Mouse (Mus musculus): ENCODE measurements at regions not wholly inside any gene's neighbourhood (a gene's known extent, or its start where the extent isn't known, plus 50 kb on each side); places are given as distances from the start of the nearest gene placed in this dataset.
A peak's percentile ranks its signal among the peaks of the same experiment; 100 is the strongest.

GRCm38 (mm10) chr8:78000303-78000702 lies 212.8 kb upstream of the Ttc29 start:
- no peak overlapping the region for H3K27ac ChIP-seq
- TF ChIP-seq CTCF (IDR thresholded peaks at IDR 0.05), result no peak
- intact Hi-C loops (cut with DNase I), result loop anchor here (5.0 to 10.0 kb wide), 2 partner anchors 288 to 586 kb away; no protein-coding TSS in a partner anchor

GRCm38 (mm10) chr8:78001656-78002055 lies 211.4 kb upstream of the Ttc29 start:
- Histone ChIP-seq H3K27ac (no peak overlapping the region), H3K4me3 (no peak overlapping the region)
- no peak for DNase-seq
- TF ChIP-seq CTCF (IDR thresholded peaks at IDR 0.05), result no peak
- intact Hi-C loops (cut with DNase I), result loop anchor here (5.0 to 10.0 kb wide), 2 partner anchors 289 to 587 kb away; no protein-coding TSS in a partner anchor

More at GRCm38 (mm10) chr8:78000303-78000702, 212.8 kb upstream of the Ttc29 start:
- no peak for DNase-seq
- H3K4me3 ChIP-seq, result no peak overlapping the region

- Histone ChIP-seq H3K4me3 (no peak overlapping the region), H3K27ac (no peak overlapping the region)
- TF ChIP-seq CTCF (IDR thresholded peaks at IDR 0.05), result no peak
- intact Hi-C loops (cut with DNase I), result loop anchor here (5.0 to 10.0 kb wide), 2 partner anchors 290 to 587 kb away; no protein-coding TSS in a partner anchor
- no peak for DNase-seq
Observed at GRCm38 (mm10) chr8:78002071-78002470, 211.0 kb upstream of the Ttc29 start.

GRCm38 (mm10) chr8:78003888-78004543 lies 209.1 kb upstream of the Ttc29 start:
- Histone ChIP-seq H3K27ac (no peak overlapping the region), H3K4me3 (no peak overlapping the region)
- TF ChIP-seq CTCF (IDR thresholded peaks at IDR 0.05), result peak; percentile 99
- DNase-seq, result peak; percentile 43
- intact Hi-C loops (cut with DNase I), result loop anchor here (1.0 to 10.0 kb wide), 3 partner anchors 292 to 589 kb away; no protein-coding TSS in a partner anchor

GRCm38 (mm10) chr8:78004891-78005290 lies 208.2 kb upstream of the Ttc29 start:
- DNase-seq, result no peak
- no peak for TF ChIP-seq CTCF (IDR thresholded peaks at IDR 0.05)
- intact Hi-C loops (cut with DNase I), result loop anchor here (1.0 to 10.0 kb wide), 3 partner anchors 293 to 590 kb away; no protein-coding TSS in a partner anchor

GRCm38 (mm10) chr8:78013101-78013500 lies 200.0 kb upstream of the Ttc29 start:
- DNase-seq, result no peak
- TF ChIP-seq CTCF (IDR thresholded peaks at IDR 0.05), result no peak
- Histone ChIP-seq H3K27ac (no peak overlapping the region), H3K4me3 (no peak overlapping the region)
- intact Hi-C loops (cut with DNase I), result no loop called here

More at GRCm38 (mm10) chr8:78004891-78005290, 208.2 kb upstream of the Ttc29 start:
- Histone ChIP-seq H3K4me3 (no peak overlapping the region), H3K27ac (no peak overlapping the region)

- no peak for TF ChIP-seq CTCF (IDR thresholded peaks at IDR 0.05)
- DNase-seq, result no peak
- intact Hi-C loops (cut with DNase I), result no loop called here
- no peak overlapping the region for H3K4me3 ChIP-seq
- no peak overlapping the region for H3K27ac ChIP-seq
Observed at GRCm38 (mm10) chr8:78018430-78019180, 194.5 kb upstream of the Ttc29 start.

GRCm38 (mm10) chr8:78021473-78021872 lies 191.6 kb upstream of the Ttc29 start:
- H3K27ac ChIP-seq, result peak overlapping the region; percentile 61; the same call in 1 of the 2 replicates
- no peak for TF ChIP-seq CTCF (IDR thresholded peaks at IDR 0.05)
- no peak overlapping the region for H3K4me3 ChIP-seq
- no peak for DNase-seq
- intact Hi-C loops (cut with DNase I), result no loop called here

- intact Hi-C loops (cut with DNase I), result no loop called here
- Histone ChIP-seq H3K4me3 (no peak overlapping the region), H3K27ac (peak overlapping the region; percentile 61)
- no peak for DNase-seq
- no peak for TF ChIP-seq CTCF (IDR thresholded peaks at IDR 0.05)
Observed at GRCm38 (mm10) chr8:78022986-78023385, 190.1 kb upstream of the Ttc29 start.

GRCm38 (mm10) chr8:78023467-78023866 lies 189.6 kb upstream of the Ttc29 start:
- no peak for TF ChIP-seq CTCF (IDR thresholded peaks at IDR 0.05)
- no peak for DNase-seq
- intact Hi-C loops (cut with DNase I), result no loop called here
- no peak overlapping the region for H3K4me3 ChIP-seq
- peak overlapping the region; percentile 38; the same call in 1 of the 2 replicates for H3K27ac ChIP-seq

- TF ChIP-seq CTCF (IDR thresholded peaks at IDR 0.05), result no peak
- H3K4me3 ChIP-seq, result no peak overlapping the region
- no peak for DNase-seq
- peak overlapping the region; percentile 38; the same call in 1 of the 2 replicates for H3K27ac ChIP-seq
- intact Hi-C loops (cut with DNase I), result no loop called here
Observed at GRCm38 (mm10) chr8:78023936-78024335, 189.2 kb upstream of the Ttc29 start.

- intact Hi-C loops (cut with DNase I), result no loop called here
Observed at GRCm38 (mm10) chr8:78024964-78025363, 188.1 kb upstream of the Ttc29 start.

GRCm38 (mm10) chr8:78027371-78027770 lies 185.7 kb upstream of the Ttc29 start:
- DNase-seq, result no peak
- TF ChIP-seq CTCF (IDR thresholded peaks at IDR 0.05), result no peak
- Histone ChIP-seq H3K27ac (no peak overlapping the region), H3K4me3 (no peak overlapping the region)
- intact Hi-C loops (cut with DNase I), result no loop called here

More at GRCm38 (mm10) chr8:78024964-78025363, 188.1 kb upstream of the Ttc29 start:
- H3K4me3 ChIP-seq, result no peak overlapping the region
- DNase-seq, result no peak
- no peak for TF ChIP-seq CTCF (IDR thresholded peaks at IDR 0.05)
- peak overlapping the region; percentile 38; the same call in 1 of the 2 replicates for H3K27ac ChIP-seq

Measured in gastrocnemius, adult 2 months (tissue).